Mouse (Mus musculus): Measurements from ENCODE around the gene Ensa.
"Not testable (repeated sequence)": the region's sequence is repeated elsewhere in the genome, so short reads cannot be mapped to it uniquely, and the experiment has no call there.

Ensa gene

DNA sequence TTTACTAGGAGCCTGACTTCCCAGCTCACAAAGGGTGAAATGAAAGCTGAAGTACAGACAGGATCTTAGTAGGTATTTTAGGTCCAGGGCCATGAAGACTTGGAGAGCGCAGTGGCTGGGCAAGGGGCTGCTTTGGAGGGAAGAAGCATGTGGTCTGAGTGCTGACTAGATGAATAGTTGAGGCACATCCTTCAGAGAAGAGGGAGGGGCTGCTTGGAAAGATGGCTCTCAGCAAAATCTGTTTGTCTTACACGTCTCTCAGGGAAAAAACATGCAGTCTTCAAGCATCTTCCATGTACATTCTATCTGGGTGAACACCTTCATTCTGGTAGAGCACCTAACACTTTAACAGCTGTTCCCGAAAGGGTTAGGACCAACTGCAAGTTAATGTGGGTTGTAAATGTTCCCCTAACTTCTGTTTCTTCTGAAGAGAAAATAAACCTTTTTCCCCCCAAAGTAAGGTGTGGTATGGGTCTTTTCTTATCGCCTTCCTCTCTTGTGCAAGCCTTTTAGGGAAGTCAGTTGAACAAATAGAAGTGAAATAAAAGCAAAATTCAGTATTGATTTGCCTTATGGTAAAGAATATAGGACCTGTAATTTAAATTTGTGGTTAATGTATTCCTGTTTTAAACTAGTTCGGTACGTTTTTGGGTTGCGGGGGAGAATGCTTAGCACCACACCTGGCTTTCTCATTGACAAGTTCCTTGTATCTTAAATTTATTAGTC lies 38.1 kb downstream of the Ensa start:
- no peak for DNase-seq (ENCODE audit: low read depth, low spot score)

- DNase-seq (ENCODE audit: low read depth, low spot score), result peak; percentile 80
Measured at GRCm38 (mm10) chr3:95663486-95663885, 38.7 kb downstream of the Ensa start.

DNA sequence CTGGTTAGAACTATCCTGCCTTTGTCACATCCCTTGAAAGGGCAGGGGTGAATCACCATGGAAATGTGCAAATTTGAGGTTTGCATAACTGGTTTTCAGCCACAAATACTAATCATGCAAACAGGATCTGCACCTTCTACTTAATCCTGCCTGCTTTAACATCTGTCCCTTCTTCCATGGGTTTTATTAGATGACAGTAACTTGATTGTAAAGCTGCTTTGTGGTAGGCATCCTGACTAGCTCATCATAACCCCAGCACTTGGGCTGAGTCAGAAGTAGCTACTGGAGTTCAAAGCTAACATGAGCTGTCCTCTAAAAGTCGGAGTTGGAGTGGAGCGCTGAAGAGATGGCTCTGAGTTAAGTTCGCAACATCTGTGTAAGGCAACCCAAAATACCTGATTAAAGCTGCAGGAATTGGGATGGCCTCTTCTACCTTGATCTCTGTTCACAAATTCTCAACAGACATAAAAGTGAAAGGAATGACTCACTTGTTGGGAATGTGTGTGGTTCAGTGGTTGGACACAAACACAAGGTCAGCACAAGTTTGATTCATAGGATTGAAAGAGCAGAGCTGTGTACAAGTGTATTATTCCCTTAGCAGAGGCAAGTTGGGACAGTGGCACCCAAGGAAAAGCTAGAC lies 39.3 kb downstream of the Ensa start:
- no peak for DNase-seq (ENCODE audit: low read depth, low spot score)

- DNase-seq (ENCODE audit: low read depth, low spot score), result peak; percentile 35
Measured at GRCm38 (mm10) chr3:95664940-95665352, 40.2 kb downstream of the Ensa start.

GRCm38 (mm10) chr3:95666124-95666844 lies 41.5 kb downstream of the Ensa start:
- peak; percentile 74 for DNase-seq (ENCODE audit: low read depth, low spot score)

GRCm38 (mm10) chr3:95667521-95667920 lies 42.7 kb downstream of the Ensa start:
- no peak for DNase-seq (ENCODE audit: low read depth, low spot score)

DNA sequence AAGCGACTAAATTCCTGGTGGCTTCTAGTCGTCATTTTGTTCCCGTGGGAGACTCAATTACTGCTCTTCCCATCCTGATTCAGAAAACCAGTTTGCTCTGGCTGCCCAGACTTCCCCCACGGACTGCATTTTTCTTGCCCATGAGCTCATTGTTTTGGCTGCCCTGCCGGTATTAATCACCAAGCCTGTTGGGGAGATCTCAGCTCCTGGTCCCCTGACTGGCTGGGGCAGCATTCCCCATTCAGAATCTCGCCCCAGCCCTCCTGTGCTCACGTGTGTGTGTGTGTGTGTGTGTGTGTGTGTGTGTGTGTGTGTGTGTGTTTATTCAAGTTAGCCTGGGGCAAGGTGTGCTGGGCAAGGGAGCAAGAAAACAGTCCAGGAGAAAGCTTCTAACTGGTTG lies 43.2 kb downstream of the Ensa start:
- peak; percentile 63 for DNase-seq (ENCODE audit: low read depth, low spot score)

DNA sequence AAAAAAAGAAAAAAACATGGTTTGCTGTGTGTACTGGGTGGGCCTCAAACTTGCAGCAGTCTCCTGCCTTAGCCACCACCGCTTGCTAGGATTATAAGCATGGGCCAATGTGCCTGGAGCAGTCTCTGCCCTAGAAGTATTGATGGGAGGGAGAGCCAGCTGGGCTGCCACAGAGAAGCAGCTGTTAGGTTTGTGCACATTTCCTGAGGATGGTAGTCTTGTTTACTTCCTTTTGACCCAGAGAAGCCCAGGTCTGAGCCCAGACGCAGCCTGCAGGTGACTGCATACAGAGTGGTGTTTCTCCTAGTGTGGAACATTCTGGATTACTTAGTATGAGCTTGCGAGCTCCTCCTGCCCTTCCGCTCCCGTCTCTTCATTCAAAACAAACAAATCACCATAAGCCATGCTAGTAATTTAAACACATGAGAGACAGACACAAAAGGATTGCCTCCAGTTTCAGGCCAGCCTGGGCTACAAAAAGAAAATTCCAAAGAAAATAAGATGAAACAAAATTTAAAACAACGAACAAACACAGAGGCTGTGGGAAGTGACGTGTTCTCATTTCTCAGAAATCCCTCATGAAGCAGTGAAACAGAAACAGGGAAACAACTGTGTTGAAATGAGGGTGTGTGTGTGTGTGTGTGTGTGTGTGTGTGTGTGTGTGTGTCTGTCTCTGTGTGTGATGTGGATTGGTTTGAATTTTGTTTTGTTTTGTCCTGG lies 44.0 kb downstream of the Ensa start:
- no peak for DNase-seq (ENCODE audit: low read depth, low spot score)

GRCm38 (mm10) chr3:95669309-95669665 lies 44.5 kb downstream of the Ensa start:
- DNase-seq (ENCODE audit: low read depth, low spot score), result no peak

DNA sequence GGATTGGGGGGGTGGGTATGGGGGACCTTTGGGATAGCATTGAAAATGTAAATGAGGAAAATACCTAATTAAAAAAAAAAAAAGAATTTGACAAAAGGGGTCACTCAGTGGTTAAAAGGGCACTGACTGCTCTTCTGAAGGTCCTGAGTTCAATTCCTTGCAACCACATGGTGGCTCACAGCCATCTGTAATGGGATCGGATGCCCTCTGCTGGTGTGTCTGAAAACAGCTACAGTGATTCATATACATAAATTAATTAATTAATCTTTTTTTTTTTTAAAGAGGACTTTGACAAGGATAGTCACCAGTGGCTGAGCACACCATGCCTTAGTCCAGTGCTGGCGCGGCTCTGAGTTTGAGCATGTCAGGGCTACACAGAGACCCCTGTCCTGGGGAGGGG lies 45.6 kb downstream of the Ensa start:
- DNase-seq (ENCODE audit: low read depth, low spot score), result not testable (repeated sequence)

GRCm38 (mm10) chr3:95671201-95671600 lies 46.4 kb downstream of the Ensa start:
- DNase-seq (ENCODE audit: low read depth, low spot score), result no peak

GRCm38 (mm10) chr3:95672461-95672860 lies 47.7 kb downstream of the Ensa start:
- DNase-seq (ENCODE audit: low read depth, low spot score), result no peak

DNA sequence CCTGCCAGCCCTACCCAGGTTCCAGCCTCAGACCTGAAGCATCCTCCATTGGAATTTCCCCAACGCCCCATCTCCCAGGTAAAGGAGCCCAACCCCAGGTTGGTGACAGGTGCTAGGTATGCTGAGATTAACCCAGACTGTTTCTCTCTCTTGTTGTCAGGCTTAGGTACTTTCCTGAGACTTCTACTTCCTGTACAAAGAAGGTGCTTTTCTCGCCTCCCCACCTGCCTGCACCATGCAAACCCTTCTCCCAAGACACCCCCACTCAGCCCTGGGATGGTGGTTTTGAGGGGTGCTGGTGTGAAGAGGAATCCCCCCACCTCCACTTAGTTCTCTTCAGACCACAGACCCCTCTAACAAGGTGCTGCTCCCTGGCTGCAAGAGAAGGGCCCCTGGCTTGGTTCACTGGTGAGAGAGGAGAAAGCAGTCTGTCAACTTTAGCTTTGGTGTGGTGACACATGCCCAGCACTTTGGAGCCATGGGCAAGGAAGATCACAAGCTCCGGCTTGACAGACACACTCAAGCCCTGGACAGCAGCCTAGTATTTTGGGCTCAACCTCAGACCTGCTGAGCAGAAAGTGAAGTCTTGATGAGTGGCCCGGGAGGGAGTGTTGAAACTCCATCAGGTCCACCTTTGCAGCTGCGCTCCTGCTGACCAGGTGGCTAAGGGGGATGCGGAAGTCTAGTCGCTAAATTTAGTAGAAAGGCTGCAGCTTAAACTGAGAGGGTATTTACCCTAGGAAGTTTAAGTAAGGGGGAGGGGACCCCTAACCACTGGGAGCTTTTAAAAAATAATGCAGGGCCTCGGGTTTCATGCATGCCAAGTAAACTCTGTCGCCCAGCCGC lies 48.3 kb downstream of the Ensa start:
- no peak for DNase-seq (ENCODE audit: low read depth, low spot score)

- no peak for DNase-seq (ENCODE audit: low read depth, low spot score)
Measured at GRCm38 (mm10) chr3:95673707-95674211, 49.0 kb downstream of the Ensa start.

DNA sequence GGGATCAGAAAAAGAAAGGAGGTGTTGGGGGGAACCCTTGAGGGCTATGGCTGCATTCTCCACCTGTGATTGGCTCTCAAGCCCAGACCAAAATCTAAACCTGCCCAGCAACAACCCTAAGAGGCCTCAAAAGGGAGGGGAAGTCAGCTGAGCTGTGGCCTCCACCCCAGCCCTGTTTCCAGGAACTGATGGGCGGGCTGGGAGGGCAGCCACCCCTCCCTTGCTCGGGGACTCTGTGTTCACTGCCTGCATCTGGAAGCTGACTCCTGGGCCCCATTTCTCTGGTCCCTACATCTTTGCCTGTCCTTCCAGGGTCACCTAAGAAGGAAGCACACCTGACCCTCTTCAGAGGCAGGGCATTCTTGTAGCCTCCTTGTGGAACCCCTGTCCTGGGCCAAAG lies 49.4 kb downstream of the Ensa start:
- peak; percentile 97 for DNase-seq (ENCODE audit: low read depth, low spot score)

DNA sequence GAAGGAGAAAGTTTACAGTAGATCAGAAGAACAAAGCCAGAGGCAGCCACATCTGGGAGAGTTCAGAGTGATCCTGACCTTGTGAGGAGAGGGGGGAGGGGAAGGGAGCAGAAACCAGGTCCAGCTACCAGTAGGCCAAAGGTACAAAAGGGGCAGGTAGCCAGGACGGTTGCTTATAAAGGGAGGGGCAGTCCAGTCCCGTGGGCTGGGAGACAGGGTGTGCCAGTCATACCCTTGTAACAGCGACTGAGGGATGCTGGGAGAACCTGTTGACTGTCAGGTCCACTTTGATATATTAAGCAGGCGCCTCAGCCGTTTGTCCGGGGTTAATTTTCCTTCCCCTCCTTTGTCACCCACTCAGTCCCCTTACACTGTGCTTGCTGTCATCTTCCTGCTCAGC lies 50.0 kb downstream of the Ensa start:
- DNase-seq (ENCODE audit: low read depth, low spot score), result peak; percentile 89

DNA sequence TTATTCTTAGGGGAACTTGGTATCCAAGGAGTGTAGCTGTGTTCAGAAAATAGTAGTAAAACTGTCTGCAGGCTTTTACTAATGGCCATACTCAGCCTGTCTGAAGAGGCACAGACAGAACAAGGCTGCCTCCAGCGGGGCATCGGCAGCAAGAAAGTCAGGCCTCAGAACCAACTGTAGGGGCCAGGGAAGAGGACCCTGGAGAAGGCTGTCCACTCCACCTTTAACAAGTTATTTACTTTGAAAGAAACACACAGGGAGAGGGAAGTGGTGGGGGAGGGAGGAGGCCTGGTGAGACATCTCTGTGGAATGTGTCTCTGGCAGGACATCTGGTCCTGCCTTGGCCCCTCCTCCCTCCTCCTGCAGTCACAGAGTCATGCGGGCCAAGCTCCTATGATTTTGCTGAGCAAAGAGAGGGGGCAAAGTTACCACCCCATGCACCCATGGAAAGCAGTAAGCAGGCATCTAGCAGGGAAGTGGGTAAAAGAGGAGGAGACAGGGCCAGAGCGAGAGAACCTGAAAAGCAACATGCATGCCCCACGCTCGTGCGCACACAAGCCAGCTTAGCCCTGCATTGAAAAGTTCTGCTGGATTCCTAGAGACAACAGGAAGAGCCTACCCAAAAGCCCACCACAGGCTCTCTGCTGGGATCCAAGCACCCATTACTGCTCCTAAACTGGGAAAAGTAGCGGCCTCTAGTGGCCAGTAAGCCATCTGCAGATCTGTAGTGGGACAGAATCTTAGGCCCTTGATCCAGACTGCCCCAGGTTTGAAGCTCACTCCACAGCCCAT lies 50.7 kb downstream of the Ensa start:
- DNase-seq (ENCODE audit: low read depth, low spot score), result peak; percentile 93

- peak; percentile 84 for DNase-seq (ENCODE audit: low read depth, low spot score)
Measured at GRCm38 (mm10) chr3:95676745-95677419, 52.1 kb downstream of the Ensa start.

DNA sequence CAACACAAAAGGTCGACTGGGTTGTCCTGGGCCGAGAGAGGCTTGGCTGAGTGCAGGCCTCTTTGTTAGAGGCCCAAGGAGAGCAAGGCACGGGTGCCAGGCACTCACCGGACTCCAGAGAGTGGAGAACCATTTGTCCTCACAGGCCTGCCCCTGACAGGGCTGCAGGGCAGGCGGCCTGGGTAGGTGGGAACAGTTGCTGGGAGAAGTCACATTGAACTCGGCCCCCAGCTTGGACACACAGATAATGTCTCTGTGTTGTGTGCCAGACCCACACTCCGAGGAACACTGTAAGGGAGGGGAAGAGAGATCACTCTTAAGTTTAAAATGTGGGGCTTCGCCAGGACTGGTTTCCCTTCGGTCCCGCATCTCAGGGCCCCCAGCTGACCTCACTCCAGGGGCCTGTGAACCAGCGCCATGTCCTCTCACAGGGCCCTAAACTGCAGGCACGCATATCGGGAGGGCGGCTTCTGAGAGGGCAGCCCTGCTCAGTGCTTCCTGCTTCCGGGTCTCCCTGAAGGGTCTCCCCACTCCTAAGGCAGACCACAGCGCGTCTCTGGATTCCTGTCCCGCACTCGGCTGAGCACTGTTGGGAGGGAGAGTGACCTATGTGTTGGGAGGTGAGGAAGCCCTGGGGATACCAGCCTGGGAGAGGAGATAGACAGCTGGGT lies 52.8 kb downstream of the Ensa start:
- DNase-seq (ENCODE audit: low read depth, low spot score), result no peak
